Mouse (Mus musculus) midbrain, embryonic 15.5 days (tissue): Measurements from ENCODE around the gene Gm5168. TPM values are rescaled to one million over a fixed set of nuclear protein-coding genes. Genes with fewer than 3 reads are reported as not detected.
"Not testable (repeated sequence)": the region's sequence is repeated elsewhere in the genome, so short reads cannot be mapped to it uniquely, and the experiment has no call there.

ENCODE experiments used
- ATAC-seq: fragments of 200-750 bp; cut with Nextera tagmentation; replicated peaks from 2 replicates; pipeline ENCODE4 v1.8.0; 2017; ENCODE audit warnings: moderate TSS enrichment
- H3K27ac ChIP-seq: fragments of 300-500 bp; sonication (generic); 2 replicates; pipeline ENCODE4 v1.5.1; 2015; ENCODE audit warnings: mild to moderate bottlenecking, inconsistent platforms
- H3K27me3 ChIP-seq: fragments of 300-500 bp; sonication (generic); replicated peaks from 2 replicates; pipeline ENCODE4 v1.6.1; 2015; ENCODE audit warnings: inconsistent platforms
- H3K36me3 ChIP-seq: fragments of 300-500 bp; sonication (generic); replicated peaks from 2 replicates; pipeline ENCODE4 v1.6.1; 2015; ENCODE audit warnings: inconsistent platforms
- H3K4me1 ChIP-seq: fragments of 300-500 bp; sonication (generic); 2 replicates; pipeline ENCODE4 v1.6.1; 2015; ENCODE audit warnings: inconsistent platforms
- H3K4me2 ChIP-seq: fragments of 300-500 bp; sonication (generic); 2 replicates; pipeline ENCODE4 v1.6.1; 2015; ENCODE audit warnings: inconsistent platforms, mild to moderate bottlenecking, moderate library complexity
- H3K4me3 ChIP-seq: fragments of 300-500 bp; sonication (generic); 2 replicates; pipeline ENCODE4 v1.5.1; 2015; ENCODE audit warnings: mild to moderate bottlenecking, inconsistent platforms
- H3K9ac ChIP-seq: fragments of 300-500 bp; sonication (generic); 2 replicates; pipeline ENCODE4 v1.6.1; 2015; ENCODE audit warnings: mild to moderate bottlenecking, inconsistent platforms
- H3K9me3 ChIP-seq: fragments of 300-500 bp; sonication (generic); 2 replicates; pipeline ENCODE4 v1.6.1; 2016; ENCODE audit warnings: inconsistent platforms
- WGBS: fragments of 180-500 bp; shearing (Covaris S2); methylation state at CpG from one replicate; pipeline ENCODE4 v1.1.7; 2015; ENCODE audit warnings: mixed read lengths; 5-methylcytosine and 5-hydroxymethylcytosine counted together
- polyA plus RNA-seq: library from polyadenylated mRNA; unstranded; fragments of >200 nt; fragmentation: Nextera tagmentation; extraction: Ambion mirVana; gene quantifications from 2 replicates; pipeline ENCODE4 v1.2.1, GENCODE M21; 2015

Gm5168 gene
- polyA plus RNA-seq = not detected in 2 replicates

DNA sequence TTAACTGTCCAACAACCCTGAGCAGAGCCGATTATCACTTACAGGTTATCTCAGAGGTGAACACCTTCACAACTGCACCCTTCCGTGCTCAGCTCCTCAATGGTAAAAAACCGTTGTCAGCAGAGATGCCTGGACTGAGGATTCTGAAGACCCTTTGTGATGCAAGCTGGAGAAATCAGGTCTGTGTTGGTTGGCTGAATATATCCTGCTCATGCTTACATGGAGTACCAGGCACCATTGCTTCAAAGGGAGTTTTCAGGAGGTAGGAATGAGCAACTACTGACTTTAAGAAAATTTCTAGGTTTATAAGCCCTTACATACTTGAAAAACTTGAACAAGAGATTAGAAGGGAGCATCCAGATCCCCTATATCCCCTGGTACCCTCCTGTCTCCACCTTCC is at the start of gene Gm5168:
TSS of gene Gm5168 (minus strand) at position 101 of the 400 bp plus-strand sequence.
- H3K27ac ChIP-seq, H3K4me2 ChIP-seq, H3K9ac ChIP-seq, H3K4me1 ChIP-seq, H3K36me3 ChIP-seq, ATAC-seq, H3K27me3 ChIP-seq, H3K9me3 ChIP-seq, H3K4me3 ChIP-seq: not testable (repeated sequence)
- 50% methylated on average over 1 of the region's 3 CpGs for WGBS

Other genes with a start within 250 kb of the Gm5168 start
- not detected in 2 replicates for gene Gm2012, start 180.3 kb upstream of the Gm5168 start, polyA plus RNA-seq